Mouse (Mus musculus): ENCODE results near the gene Sap18b.

GRCm38 (mm10) chr8:95845026-95845425 lies 19.9 kb downstream of the Sap18b start:
- TF ChIP-seq POLR2A (IDR thresholded peaks at IDR 0.05; ENCODE audit: control insufficient read depth, extremely low read depth, insufficient read depth, low read length, poor library complexity) (no peak), CTCF (IDR thresholded peaks at IDR 0.05; ENCODE audit: borderline replicate concordance, control insufficient read depth, extremely low read depth, insufficient read depth, low read length, poor library complexity) (no peak)
